Mouse (Mus musculus) layer of hippocampus, adult 11-12 months (tissue): ENCODE data around the gene Hnrnph1.

Experiments
- DNase-seq: peaks from one replicate; pipeline ENCODE4 v3.0.0; 2022; ENCODE audit warnings: low spot score

Gene Hnrnph1

DNA sequence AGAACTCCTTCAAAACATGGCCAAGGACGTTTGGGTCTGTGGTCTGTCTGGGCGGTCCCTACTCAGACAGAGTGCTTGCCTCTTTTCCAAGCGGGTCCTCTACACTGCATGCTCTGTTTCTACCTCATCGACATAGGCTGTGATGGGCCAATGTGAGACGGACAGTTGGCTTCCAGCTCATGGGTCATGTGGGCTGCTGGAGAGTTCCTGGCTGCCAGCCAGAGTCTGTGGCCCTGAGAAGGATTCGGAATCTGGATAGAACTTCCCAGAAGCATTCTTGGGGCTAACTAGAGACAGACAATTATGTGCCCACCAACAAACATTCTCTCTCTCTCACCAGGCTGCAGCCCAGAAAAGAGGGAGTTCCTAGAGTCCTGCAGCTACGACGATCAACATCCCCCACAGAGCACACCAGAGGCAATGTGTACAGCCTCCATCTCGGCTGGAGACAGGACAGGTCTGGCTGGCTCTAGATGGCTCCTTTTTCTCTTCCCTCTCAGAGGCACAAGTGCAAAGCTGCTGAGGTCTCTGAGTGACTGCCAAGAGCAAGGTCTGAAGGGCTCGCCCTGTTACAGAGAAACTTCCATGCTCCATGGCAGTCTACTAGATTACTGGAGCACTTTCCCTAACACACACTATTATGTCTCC, 26.7 kb downstream of the Hnrnph1 start:
- peak; percentile 35 for DNase-seq

GRCm38 (mm10) chr11:50407235-50407634, 30.4 kb downstream of the Hnrnph1 start:
- DNase-seq: no peak

GRCm38 (mm10) chr11:50415563-50416241, 38.9 kb downstream of the Hnrnph1 start:
- DNase-seq: no peak

- DNase-seq: no peak
Observed at GRCm38 (mm10) chr11:50417856-50418255, 41.1 kb downstream of the Hnrnph1 start.

DNA sequence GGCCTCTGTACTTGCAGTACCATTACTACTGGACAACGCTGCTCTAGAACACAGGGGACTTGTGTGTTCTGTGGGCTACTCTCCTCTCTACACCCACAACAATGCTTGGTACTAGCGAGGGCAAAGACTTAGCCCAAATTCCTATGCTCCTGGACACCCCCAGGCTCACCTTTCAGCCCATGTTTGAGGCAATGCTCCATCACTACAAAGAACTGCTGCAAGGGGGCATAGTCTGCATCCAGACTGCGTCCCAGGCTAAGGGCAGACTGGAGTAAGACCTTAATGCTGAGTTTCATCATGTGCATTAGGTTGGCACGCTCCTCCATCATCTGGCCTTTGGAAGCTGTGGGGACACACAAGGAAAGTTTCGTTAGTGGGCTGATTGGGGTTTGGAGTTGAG, 44.7 kb downstream of the Hnrnph1 start:
- no peak for DNase-seq

DNA sequence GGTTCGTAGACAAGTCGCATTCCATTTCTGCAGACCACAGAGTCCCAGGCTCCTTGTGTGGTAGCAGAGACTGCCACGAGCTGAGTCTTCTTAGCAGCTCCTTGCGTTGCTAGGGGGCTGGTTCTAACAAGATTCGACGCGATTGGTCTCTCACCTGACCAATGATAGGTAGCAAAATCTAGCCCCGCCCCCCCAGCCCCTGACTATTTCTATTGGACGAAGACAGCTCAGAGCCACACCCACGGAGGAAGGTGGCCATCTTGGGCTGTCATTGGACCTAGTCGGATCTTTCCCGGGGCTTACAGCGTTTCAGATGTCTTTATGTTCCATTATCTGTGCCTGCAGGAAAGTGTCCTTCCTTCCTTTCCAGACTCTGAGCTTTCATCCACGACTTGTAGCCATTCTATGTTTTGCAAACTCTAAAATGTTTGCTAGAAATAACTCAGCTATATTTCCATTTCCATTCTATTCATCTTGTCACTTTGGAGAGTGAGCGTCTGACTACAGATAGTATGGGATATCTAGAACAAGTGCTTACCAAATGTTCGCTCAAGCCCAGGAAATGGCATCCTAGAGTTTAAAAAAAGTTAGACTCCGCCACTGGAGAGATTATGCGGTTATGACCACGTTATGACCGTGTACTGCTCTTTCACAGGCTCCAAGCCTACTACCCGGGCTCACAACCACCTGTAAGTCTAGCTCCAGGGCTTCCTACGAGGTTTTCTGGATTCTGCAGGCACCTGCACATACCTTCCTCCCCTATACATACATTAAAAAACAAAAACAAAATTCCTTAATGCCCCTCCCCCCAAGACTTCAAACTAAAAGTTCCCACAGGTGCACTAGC, 45.4 kb downstream of the Hnrnph1 start:
- DNase-seq: peak; percentile 63

- DNase-seq: no peak
Observed at GRCm38 (mm10) chr11:50426056-50426455, 49.3 kb downstream of the Hnrnph1 start.

DNA sequence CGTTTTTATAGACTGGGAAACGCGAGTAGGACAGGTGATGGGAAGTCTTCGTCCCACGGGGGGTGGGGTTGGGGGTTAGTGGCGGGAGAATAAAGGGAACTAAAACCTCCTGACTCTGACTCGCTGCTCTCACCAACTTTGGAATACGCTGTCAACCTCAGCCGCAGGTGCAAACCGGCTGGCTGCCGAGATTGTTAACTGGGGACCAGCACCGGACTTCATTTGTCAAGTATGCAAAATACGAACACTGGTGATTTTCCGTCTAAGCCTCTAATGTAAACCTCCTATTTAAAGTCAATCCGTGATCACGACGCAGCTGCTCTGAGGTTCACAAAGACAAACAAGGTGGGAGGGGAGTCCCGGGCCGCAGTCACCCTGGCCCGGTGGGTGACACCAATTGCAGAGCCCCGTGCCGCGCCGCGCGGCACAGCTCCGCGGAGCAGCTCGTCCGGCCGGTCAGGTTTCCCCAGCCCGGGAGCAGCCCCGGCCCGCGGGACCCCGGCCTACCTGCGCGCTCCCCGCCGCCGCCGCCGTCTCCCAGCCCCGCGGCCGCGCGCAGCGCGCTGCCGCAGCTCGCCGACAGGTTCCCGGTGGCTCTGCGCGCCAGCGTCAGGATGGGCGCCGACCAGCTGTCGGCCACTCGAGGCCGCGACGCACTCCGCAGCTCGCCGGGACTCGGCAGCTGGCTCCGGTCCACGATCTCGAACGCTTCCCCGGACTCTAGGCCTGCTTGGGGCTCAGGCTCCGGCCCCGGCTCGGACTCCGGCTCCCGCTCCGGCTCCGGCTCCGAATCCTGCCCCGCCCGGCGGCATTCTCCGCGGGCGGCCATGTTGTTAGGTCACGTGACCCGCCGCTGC, 53.7 kb downstream of the Hnrnph1 start, which contains the start of gene Rufy1:
Gene Rufy1 (minus strand): TSS at position 849 of the 857 bp plus-strand sequence.
- DNase-seq: peak; percentile 83

- no peak for DNase-seq
Observed at GRCm38 (mm10) chr11:50431134-50432068, 54.6 kb downstream of the Hnrnph1 start.

- no peak for DNase-seq
Observed at GRCm38 (mm10) chr11:50432069-50432440, 55.3 kb downstream of the Hnrnph1 start.

- no peak for DNase-seq
Observed at GRCm38 (mm10) chr11:50432896-50433295, 56.1 kb downstream of the Hnrnph1 start.
